Mouse (Mus musculus) CH12.LX (cell line): ENCODE measurements around the gene Nop14.

ENCODE experiments used
- CTCF ChIP-seq, 2 experiments: IDR thresholded peaks in 1 of 2; conservative IDR thresholded peaks in 1 of 2; 2 replicates each; pipeline ENCODE4 v1.5.1; 2011 to 2012; ENCODE audit warnings: low read depth in 2 of 2, low read length in 2 of 2, improper control_type of control experiment in 1 of 2, inconsistent platforms in 1 of 2, mild to moderate bottlenecking in 1 of 2, moderate library complexity in 1 of 2
- MAFK ChIP-seq: IDR thresholded peaks from 2 replicates; pipeline ENCODE4 v1.6.1; 2011; ENCODE audit warnings: low read length, improper control_type of control experiment; ENCODE audit not compliant: insufficient replicate concordance
- NRF1 ChIP-seq: IDR thresholded peaks from 2 replicates; pipeline ENCODE4 v1.6.1; 2014; ENCODE audit warnings: low read depth, mild to moderate bottlenecking, inconsistent platforms, low read length, improper control_type of control experiment, moderate library complexity
- POLR2A ChIP-seq: IDR thresholded peaks from 2 replicates; pipeline ENCODE4 v1.6.1; 2011; ENCODE audit warnings: low read depth, mild to moderate bottlenecking, improper control_type of control experiment, low read length

DNA sequence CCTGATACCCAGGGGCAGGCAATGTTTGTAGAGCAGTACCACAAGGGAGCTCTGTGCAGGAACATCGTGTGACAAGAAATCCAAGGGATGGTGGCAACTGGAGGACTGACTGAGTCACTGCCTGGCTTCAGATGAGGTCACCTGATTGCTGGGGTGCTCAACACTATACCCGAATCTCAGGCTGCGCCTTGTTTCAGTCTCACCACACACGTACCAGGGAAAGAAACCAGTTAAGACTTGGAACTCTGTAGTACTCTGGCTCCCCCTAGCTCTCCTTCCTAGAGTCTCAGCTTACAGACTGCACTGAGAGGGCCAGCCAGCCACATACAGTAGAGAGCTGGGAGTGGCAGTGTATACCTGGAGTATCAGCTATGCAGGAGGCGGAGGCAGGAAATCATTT is 17.0 kb downstream of the Nop14 start:
- peak in 1 of 2 experiments; percentile 73; a peak in 2 of 4 replicates for TF ChIP-seq CTCF (conservative IDR thresholded peaks at IDR 0.05 in 1 of 2, IDR thresholded peaks at IDR 0.05 in 1 of 2; ENCODE audit: low read depth in 2 of 2, low read length in 2 of 2)
- TF ChIP-seq MAFK = no peak
- 0 out of 2 replicates have a peak, but pooled peaks have one; percentile 25 for TF ChIP-seq POLR2A
- TF ChIP-seq NRF1 = no peak
